Mouse (Mus musculus) megakaryocyte-erythroid progenitor cell, adult 5 weeks (primary cell): Measurements from ENCODE around the gene Col3a1. TPM values are rescaled to one million over a fixed set of nuclear protein-coding genes. Genes with fewer than 3 reads are reported as not detected.

ENCODE experiments used
- polyA plus RNA-seq: library from polyadenylated mRNA; stranded (reverse); fragments of >175 nt; gene quantifications from 2 replicates; pipeline ENCODE4 v1.2.3, GENCODE M21; 2012

The Col3a1 gene
- 0.03 TPM in 1 of 2 replicates, not detected in the other for polyA plus RNA-seq

DNA sequence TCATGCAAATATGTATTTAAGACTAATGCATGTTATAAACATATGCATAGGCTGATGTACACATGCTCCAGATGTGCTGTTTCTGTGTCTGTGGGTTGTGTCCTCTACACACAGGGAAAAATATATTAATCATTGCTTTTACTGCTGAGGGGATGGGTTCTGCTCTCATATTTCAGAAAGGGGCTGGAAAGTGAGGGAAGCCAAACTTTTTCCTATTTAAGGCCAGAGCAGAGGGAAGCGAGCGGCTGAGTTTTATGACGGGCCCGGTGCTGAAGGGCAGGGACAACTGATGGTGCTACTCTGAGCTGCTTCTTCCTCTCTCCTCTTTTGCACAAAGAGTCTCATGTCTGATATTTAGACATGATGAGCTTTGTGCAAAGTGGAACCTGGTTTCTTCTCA, at the start of gene Col3a1:
TSS of gene Col3a1 (plus strand) at position 151 of the 400 bp plus-strand sequence.

Other genes starting within 250 kb of the Col3a1 start
- 0.02 TPM in 1 of 2 replicates, not detected in the other for gene Col5a2, start 191.7 kb downstream of the Col3a1 start, polyA plus RNA-seq